Mouse (Mus musculus) liver, embryonic 18 days (tissue): Measurements from ENCODE around the gene Pdxdc1. TPM values are rescaled to one million over a fixed set of nuclear protein-coding genes. Genes with fewer than 3 reads are reported as not detected.

Experiments used
- polyA plus RNA-seq: library from polyadenylated mRNA; depleted of rRNA; stranded (reverse); fragments of >200 nt; gene quantifications from 2 replicates; pipeline ENCODE4 v1.2.3, GENCODE M21; 2012; rRNA removed

Gene Pdxdc1
- polyA plus RNA-seq = 26.0 and 26.2 TPM in 2 replicates

DNA sequence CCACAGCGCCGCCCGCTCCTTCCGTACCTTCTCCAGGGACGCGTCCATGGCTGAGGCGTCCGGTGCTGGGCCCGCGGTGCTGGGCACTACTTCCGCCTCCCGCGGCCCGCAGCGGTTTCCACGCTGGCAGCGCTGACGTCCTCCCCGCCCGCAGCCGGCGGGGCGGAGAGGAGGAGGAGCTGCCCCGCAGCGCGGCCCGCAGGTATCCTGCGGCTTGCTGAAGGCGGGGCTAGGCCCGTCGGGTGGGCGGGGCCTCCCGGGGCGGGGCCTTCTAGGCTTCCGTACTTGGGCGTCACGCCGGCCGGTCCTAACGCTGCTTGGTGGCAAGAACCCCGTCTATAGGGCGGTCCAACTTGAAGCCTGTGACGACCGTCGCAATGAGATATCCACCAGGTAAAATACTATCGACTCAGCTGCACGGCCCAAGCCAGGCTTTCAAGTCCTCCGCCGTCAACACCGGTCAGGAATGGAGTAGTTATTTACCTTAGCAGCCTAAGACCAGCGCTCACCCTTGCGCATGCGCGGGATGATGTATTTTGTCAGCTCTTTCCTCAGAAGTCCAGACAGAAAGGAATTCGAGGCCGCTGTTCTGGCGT lies at the start of gene Pdxdc1, which contains the start of gene Mpv17l:
Gene Pdxdc1 (minus strand): TSS at position 244 of the 596 bp plus-strand sequence.
Gene Mpv17l (plus strand): TSS at position 274 of the 596 bp plus-strand sequence.

DNA sequence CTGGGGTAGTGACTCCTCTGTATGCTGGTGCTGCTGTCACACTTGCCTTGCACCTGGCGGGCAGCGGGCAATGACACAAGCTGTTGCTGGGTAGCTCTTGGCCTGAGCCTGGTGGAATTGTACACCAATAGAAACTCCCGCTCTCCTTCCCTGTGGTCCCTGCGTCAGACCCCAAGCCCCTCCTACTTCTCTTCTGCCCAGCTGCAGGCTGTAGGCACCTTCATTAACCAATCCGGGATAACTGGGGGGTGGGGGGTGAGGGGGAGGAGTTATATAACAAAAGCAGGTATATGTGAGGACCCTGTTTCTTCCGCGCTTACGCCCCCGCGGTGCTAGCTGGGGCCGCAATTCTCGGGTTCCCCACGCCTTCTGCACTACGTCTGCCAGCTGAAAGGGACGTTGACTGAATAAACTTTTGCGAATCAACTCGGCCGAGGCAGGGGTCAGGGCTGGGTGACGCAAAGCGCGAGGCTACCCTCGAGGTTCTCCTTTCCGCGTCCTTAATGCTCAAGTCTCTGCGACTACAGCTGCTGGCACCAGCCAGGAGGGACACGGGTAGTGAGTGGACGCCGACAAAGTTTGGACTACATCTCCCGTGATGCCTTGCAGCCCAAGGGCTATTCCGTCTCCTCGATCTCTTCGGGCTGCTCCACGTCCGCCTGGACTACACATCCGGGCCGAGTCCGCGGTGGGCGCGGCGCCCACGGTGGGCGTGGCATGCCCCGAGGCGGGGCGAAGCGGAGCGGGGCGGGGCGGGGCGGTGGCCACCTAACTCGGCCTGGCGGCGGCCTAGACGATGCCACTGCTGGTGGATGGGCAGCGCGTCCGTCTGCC lies 84.2 kb downstream of the Pdxdc1 start, which contains the start of gene Ntan1:
Gene Ntan1 (plus strand): TSS at position 286 of the 834 bp plus-strand sequence.

Other genes with a start within 250 kb of the Pdxdc1 start
- gene Parn, start 235.0 kb downstream of the Pdxdc1 start, polyA plus RNA-seq = 7.5 and 8.4 TPM in 2 replicates
- gene Bfar, start 231.3 kb downstream of the Pdxdc1 start, polyA plus RNA-seq = 21.7 and 22.6 TPM in 2 replicates
- 2.0 and 2.4 TPM in 2 replicates for gene 3110001I22Rik, start 231.2 kb downstream of the Pdxdc1 start, polyA plus RNA-seq
- 0.07 and 0.20 TPM in 2 replicates for gene Pla2g10, start 172.1 kb downstream of the Pdxdc1 start, polyA plus RNA-seq
- gene Rrn3, start 122.4 kb downstream of the Pdxdc1 start, polyA plus RNA-seq = 5.8 TPM in 2 replicates
- 20.2 and 20.5 TPM in 2 replicates for gene Ntan1, start 84.3 kb downstream of the Pdxdc1 start, polyA plus RNA-seq
- 5.1 and 5.5 TPM in 2 replicates for gene Mpv17l, start within 50 bp of the Pdxdc1 start, polyA plus RNA-seq
- gene 2900011O08Rik, start 83.5 kb upstream of the Pdxdc1 start, polyA plus RNA-seq = 0.02 TPM in 2 replicates
- 0.10 and 0.30 TPM in 2 replicates for gene Ifitm7, start 83.8 kb upstream of the Pdxdc1 start, polyA plus RNA-seq